Mouse (Mus musculus) R1 (cell line): ENCODE data around the gene Thsd7b.
"Not testable (repeated sequence)": the region's sequence is repeated elsewhere in the genome, so short reads cannot be mapped to it uniquely, and the experiment has no call there.

Experiments used
- DNase-seq: peaks from one replicate; pipeline ENCODE4 v3.0.0-alpha.2; 2018; ENCODE audit warnings: low read depth, low spot score

Gene Thsd7b

DNA sequence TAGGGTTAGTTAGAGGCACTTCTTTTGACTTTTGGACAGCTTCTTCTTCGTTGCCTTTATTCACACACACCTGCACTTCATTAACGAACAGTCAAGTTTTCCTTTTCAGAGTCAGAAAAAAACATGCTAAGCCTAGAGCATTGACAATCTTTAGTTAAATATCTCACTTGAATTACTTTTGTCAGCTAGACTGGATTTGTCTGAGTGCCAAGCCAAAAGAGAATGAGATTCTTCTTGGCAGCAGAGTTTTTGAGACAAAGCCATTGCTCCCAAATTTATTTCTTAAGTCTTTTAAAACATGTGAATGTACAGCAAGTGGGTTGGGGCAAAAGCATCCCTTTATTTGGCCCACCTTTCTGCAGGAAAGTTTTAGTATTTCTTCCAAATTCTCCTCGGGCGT is 362.0 kb downstream of the Thsd7b start:
- DNase-seq = no peak

DNA sequence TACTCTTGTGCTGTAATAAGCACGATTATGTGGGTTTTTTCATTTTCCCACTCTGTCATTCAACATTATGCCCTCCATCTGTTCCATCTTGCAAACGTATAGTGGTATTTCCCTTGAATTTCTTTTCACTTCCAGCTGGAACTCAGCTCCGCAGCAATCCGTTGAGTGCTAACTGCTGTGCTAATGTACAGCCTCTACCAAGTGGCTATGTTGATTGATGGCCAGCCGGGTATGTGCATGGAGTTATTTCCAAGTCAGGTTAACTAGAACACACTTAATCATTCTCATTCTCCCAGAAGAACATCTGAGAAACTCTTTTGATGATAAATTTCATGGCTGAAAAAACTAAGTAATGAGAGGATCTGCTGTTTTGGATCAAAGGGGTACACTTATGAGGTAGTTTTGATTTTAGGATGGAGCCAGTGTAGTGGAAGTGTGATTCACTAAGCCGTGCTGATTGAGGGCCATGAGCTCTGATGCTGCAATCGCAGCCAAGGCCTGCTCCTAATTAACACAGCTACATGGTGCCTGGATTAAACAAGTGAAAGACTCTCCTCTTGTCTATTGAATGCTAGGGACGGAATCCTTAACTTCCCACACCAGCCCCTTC is 371.3 kb downstream of the Thsd7b start:
- DNase-seq = no peak

DNA sequence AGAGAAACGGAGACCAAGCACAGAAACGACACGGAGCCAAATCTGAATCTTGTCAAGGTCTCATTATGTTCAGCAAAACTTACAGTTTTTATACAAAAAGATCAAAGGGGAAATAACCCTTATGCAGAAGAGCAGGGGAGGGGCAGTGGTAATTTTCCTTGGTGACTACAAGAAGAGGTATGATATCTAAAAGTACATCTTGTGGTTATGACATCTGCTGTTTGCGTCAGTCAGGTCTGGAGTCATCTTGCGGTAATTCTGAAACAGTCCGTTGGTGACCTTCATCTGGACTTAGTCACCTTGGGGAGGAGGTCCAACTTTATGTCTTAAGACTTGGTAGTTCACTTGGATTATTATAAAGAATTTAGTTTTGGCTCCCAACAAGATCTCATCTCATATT is 378.3 kb downstream of the Thsd7b start:
- not testable (repeated sequence) for DNase-seq

DNA sequence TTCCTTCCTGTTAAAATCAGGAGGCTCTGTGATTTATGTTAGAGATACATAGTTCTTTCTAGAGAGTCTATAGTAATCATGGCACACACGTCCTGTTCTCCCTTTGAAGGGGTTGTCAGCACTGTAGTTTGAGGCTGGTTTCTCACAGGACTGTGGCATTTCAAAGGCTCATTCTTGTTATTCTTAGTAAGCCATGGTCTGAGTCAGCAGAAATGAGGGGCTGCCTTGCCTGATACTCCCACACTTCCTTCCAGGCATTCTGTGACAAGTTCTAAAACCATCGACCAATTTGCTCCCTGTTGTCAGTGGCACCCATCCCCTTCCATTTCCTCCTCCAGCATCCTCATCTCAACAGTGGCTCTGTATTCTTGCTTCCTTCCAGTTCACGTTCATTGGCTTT is 384.9 kb downstream of the Thsd7b start:
- no peak for DNase-seq

DNA sequence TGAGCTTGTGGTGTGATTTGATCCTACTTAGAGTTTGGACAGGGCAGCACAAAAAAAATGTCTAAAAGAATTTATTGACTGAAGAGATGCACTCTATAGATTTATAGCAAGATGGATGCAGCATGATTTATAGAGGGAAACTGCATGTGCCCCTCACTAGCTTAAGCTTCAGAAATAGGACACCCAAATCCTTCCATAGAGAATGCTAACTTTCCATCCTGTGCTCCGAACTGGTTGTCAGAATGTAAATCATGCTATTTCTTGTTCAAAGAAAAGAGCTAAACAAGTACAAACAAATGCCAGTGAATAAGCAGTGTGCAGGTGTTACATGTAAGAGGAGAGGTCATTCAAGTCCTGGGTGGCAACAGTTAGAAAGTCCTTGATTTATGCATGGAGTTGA is 402.8 kb downstream of the Thsd7b start:
- no peak for DNase-seq

DNA sequence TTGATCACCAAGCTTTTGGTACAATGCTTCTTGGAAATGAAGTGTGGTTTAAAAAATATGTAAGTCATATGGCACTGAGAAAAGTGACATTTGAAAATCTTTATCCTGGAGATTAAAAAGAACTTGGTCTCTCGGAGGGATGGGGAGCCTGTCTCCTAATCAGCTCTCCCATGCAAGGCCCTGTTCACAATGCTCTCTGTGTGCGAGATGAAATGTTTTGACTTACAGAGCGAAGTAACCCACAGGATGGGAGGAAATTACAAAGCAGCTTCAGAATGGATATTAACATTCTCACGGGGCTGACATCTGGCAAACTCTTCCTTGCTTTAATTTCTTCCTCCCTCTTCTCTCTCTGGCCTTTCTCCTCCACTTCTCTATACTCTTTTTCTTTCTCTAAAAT is 405.7 kb downstream of the Thsd7b start:
- no peak for DNase-seq

DNA sequence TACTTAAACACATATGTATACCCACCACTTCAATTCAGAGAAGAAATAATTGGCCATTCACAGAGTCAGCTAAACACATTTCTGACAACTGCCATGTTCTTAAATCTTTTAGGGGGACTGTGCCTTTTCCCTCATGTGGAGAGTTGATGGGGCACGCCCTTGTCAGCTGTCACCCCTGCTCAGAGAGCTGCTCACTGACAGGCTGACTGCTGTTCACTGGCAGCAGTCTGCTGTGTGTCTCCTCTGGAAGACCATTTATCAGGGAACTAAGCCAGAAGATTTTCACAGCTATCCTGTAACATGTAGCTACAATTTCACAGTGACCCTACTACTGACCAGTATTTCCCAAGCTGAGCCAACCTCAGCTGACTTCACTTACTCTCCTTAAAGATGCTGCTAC is 432.6 kb downstream of the Thsd7b start:
- no peak for DNase-seq

DNA sequence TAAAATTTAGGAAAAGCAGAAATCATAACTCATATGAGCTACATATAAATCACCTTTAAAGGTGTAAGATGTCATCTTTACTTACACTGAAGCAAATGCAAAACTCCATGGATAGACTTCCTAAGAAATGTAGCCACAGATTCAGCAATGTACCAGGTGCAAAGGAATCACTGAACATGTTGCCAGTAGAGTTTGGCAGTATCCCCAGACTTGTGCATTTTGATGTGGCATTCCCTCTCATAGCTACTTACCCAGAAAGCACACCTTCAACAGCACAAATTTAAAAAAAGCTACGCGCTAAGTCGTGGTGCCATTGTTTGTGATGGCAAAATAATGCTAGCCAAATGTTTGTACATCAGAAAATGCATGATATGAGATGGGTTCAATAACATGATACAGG is 439.6 kb downstream of the Thsd7b start:
- no peak for DNase-seq

DNA sequence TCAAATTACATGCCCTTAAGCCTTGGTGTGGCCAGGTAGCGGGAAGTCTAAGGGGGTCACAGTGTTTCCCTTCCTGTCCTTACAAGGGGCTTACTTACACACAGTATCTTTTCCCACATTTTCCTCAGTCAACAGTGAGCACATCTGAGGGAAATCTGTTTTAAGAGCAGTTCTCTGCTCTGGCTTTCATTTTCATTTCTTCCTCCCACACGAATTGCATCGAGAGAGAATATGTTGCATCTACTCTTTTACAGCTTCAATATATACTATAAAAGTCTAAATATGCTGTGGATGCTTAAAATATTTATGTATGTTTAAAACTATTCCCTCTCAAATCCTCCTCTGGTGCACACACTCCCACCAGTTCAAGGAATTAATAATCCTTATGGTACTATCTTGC is 440.5 kb downstream of the Thsd7b start:
- DNase-seq = no peak

DNA sequence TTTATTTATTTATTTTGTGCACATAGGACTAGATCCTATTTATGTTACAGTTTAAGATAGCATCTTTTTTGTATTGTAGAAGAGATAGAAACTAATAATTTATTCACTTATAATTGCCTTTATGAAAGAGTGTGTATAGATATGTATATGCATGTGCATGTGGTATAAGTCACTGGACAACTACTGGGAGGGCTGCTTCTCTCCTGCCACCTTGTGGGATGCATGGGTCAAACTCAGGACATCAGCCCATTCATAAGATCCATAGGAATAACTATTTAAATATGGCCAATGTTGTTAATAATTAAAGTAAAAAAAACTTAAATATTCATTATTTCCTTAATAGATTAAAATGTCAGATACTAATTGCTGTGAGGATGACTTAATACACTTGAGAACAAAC is 446.5 kb downstream of the Thsd7b start:
- DNase-seq = no peak

DNA sequence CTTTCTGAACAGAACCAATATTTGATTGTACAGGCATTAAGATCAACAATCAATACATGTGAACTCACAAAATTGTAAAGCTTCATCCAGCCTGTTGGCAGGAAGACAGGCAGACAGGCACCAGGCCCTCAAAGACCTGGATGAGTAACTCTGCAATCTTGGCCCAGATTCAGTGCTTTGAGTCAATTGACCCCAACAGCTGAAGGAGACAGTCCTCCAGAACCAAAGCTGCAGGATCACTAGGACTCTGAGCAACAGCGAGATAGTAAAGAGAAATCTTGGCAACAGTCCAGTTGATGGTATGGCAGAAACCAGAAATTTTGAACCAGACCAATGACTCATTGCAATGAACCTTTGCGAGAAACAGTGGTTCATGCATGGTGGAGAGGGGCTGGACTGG is 458.9 kb downstream of the Thsd7b start:
- no peak for DNase-seq

DNA sequence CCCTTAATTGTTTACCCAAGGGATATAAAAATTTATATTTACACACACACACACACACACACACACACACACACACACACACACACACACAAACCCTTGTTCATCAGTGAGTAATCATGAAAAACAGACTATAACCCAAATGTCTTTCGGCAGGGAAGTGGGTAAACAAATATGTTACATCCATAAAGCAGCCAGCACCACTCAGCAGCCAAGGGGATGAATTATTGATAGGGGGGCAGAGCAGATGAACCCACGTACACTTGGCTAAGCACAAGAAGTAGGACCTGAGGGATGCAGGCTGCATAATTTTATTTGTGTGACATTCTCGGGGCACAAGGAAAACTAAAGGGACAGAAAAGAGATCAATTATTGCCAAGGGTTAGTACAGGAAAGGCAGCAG is 474.5 kb downstream of the Thsd7b start:
- no peak for DNase-seq

DNA sequence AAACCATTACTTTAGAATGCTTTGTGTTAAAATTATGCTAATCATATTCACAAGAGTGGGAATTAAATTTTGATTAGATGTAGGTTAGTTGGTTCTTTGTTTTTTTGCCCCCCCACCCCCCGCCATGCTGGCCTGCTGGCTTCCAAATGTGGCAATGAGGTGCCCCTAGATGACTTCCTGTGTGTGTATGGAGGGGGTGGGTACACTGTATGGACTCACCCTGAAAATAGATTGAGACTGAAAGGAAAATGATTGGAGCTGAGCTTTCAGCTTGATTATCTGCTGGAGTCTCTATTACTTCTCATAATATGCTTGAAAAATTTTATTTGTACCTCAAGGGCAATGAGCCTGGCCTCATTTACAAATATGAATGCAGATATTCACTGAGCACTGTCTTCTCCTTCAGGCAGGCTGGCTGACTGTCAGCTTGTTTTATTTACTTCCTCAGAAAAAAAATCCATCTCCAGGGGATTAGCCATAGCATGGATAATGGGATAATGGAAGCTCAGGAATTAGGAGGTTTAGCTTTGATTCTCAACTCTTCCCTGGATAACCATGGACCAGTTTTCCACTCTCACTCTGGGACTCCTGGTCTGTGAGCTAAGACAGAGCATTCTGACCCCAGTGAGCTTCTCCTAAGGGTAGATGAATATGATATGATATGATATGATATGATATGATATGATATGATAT is 483.6 kb downstream of the Thsd7b start:
- DNase-seq = no peak

DNA sequence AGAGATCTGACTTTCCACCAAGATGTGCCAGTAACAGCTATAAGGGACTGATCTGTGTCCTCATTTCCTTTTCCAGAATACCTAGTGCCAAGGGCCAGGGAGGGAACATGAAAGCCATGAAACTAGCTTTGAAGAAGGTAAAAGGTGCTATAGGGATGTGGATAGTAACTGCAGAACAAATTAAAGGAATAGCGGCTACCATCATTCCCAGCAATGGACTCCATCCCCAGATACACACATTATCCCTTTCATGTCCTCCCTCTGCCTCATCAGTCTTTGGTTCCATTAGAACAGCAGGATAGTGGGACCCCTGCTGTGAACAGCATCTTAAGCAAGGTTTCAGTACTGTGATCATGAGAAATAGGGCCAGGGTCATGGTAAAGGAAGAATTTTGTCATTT is 485.9 kb downstream of the Thsd7b start:
- DNase-seq = peak; percentile 14

DNA sequence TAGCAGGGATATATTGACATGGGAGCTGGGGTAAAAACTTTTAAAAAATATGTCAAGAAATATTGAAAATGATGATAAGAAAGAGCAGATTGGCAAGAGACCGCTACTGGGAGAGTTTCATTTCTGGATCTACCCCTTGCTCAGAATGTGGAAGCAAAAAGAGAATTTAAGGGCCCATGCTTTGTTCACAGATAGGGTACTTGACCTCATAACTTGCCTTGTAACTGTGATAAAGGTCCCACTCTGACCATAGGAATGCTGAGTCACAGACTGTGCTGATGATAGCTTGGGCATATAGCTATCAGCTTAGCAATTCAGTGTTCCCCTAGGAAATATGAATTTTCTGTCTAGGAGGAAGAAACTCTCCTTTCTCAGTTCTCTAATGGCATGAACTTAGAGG is 488.1 kb downstream of the Thsd7b start:
- no peak for DNase-seq

DNA sequence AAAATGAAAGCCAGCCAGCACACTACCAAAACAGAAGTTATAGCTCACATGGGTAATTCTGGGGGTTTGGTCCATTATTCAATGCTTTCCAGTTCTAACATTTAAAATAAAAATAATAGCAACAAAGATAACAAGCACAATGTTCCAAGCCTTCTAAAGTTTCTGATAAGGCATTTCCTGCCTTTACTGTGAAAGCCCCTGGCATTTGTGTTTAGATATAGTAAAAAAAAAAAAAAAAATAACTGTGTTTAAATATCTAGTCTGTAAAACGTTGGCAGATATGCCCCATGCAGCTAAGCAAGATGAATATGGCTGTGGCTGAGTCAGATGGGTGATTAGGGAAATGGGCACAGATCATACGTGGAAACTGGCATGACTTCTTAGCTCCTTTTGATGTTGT is 491.6 kb downstream of the Thsd7b start:
- no peak for DNase-seq

DNA sequence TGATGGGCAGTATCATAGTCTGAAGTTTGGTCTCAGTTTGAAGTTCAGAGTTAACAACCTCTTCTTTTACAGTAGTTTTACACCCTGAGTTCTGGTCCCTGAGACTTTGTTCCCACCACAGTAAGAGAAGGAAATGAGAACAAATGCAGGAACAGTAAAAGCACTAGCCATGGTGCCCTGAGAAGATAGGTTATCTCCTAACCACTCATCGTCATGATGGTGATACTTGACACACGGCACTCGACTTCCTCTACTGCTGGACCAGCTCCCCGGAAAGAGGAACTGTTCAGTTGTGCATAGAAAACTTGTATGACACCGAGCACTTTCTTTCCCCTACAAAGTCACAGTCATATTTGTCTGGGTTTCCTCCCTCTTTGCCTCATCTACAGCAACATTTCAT is 504.0 kb downstream of the Thsd7b start:
- no peak for DNase-seq

DNA sequence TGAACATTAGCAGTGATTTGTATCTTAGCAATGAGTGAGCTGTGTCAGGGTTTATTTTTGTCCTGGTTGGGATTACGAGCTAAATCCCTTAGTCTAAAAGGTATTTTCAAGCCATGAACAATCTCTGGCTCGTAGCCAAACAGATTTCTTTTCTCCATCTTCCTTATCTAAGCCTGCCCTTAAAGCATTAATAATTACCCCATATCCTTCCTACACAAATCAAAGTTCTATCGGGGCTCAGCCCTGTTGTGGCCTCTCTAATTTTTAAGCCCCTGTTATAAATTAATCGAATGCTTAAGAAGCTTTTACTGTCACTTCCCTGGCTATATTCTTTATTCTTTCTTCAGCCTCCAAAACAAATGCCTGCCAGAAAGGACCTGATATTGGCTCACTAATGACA is 506.4 kb downstream of the Thsd7b start:
- DNase-seq = no peak

DNA sequence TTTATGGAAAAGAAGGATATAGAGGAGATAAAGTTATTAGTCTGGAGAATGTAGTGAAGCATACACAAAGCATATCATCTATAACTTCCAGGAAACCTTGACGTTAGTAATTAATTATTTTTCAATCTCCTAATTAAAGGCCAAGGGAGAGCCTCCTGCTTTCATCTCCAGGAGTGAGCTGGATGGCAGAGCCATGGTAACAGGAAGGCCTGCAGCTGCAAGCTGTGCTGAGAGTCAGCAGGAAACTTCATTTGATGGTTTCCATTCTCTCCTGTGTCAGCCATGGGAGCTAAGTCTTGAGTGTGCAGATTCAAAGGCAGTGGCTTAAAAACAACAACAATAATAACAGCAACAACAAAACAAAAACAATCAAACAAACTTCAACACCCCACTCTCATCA is 507.5 kb downstream of the Thsd7b start:
- DNase-seq = no peak

DNA sequence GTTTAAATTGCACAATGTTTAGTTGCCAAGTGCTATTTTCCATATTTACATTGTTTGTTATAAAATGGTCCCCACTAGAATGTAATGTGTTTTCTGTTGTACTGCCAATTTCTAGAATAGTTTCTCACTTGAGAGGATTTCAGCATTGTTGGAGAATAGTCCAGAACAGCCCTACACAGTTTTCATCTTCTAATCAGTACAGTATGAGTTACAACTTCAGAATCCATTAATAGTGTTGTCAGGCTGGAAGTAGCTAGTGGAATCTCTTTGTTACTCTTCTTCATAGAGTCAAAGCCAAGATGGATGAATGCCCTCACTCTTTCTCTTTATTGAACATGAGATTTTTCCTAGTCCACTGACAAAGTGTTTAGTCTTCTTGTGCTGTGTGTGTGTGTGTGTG is 525.4 kb downstream of the Thsd7b start:
- DNase-seq = no peak

DNA sequence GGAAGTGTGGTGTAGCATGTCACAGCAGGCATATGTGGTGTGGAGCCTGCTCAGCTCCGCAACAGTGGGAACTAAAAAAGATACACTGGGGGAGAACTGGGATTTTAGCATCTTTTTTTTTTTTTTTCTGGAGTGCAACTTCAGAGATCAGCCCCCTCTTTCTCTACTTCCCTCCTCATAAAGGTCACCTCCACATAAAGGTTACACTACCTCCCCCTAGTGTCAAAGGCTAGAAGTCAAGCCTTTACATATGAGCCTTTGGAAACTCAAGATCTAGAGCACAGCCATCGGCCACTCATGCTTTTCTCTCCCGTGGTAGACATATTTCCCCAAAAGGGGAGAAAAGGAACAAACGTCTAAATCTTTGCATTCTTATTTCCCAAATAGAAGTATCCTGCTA is 553.8 kb downstream of the Thsd7b start:
- DNase-seq = peak; percentile 37

DNA sequence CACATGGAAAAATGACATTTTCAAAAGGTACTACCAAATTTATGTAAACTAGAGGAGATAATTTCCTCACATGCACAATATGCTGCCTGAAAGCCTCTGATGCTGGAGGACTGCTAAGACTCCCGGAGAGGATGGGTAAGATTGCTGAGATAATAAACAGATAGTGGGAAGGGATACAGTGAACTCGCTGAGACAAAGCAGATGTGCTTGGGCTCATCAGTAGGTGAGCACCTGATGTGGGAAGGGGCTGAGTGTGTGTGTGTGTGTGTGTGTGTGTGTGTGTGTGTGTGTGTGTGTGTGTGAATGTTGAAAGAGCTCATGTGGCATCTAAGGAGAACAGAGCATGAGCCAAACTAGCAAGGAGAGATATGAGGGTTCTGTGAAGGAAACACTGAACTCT is 564.2 kb downstream of the Thsd7b start:
- no peak for DNase-seq

DNA sequence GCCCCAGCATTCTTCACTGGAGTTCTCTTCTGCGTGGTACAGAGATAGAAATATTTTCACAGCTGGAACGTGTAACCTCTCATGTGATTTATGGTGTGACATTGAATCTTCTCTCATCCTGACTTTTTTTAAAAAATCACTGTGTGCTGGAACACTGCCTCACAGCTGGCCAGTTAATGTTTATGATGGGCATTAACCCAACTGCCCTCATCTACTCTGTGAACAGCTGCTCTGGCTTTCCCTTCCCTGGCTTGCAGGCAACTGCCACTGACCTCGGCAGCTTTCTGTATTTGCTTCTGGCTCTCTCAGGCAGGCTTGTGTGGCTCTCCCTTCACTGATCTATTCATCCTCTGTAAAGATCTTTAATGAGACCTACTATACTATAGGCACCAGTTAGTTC is 564.7 kb downstream of the Thsd7b start:
- DNase-seq = no peak

DNA sequence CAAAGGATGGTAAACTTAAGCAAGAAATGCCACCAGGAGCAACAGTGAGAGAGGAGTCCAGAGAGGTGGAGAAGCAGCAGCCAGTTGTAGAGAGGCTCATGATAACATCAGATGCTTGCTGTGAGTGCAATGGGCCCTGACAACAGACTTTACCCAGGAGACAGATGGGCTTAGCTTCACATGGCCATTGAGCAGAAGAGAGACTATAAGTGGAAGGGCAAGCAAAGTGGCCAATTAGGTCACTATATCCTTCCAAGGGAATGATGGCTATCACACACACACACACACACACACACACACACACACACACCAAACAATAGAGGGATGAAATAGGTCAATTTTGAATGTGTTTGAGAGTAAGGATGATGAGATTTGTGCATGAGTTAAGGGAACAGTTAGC is 565.4 kb downstream of the Thsd7b start:
- DNase-seq = no peak
